Mouse (Mus musculus) testis, postnatal 10 days (tissue): Measurements from ENCODE around the gene Tlx3.

ENCODE experiments used
- DNase-seq: peaks from one replicate; pipeline ENCODE4 v3.0.0; 2021; ENCODE audit warnings: low spot score

Tlx3 gene

GRCm38 (mm10) chr11:33197133-33197514 is 6.3 kb downstream of the Tlx3 start:
- no peak for DNase-seq

DNA sequence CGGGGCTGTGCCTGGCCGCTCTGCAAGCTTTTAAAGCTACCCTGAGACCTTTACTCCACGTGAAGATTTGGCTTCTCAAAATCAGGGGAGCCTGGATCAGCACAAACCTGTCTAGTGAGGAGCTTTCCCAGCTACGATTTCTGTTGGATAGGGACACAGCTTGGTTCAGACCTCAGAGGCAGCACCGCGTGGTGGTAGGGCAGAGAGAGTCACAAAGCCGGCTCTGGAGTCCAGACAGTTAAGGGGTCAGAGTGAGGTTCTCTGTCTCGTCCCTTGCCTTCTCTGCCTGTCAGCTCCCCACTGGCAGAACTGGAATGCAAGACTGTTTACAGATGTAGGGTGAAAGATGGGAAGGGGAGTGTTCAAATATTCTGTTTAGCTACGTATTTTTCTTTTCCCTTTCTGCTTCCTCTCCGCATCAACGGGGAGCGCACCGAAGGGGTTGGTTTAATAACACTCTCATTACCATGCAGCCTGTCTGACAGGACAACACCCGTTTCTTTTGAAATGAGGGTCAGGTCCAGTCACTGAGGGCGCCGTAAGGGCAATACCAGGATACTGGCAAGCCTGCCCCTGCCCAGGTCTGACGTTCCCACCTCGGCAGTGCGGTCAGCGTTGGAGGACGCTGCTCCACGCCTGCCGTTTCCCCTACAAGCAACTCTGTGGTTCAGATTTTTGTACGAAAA is 6.8 kb downstream of the Tlx3 start:
- DNase-seq, result no peak

DNA sequence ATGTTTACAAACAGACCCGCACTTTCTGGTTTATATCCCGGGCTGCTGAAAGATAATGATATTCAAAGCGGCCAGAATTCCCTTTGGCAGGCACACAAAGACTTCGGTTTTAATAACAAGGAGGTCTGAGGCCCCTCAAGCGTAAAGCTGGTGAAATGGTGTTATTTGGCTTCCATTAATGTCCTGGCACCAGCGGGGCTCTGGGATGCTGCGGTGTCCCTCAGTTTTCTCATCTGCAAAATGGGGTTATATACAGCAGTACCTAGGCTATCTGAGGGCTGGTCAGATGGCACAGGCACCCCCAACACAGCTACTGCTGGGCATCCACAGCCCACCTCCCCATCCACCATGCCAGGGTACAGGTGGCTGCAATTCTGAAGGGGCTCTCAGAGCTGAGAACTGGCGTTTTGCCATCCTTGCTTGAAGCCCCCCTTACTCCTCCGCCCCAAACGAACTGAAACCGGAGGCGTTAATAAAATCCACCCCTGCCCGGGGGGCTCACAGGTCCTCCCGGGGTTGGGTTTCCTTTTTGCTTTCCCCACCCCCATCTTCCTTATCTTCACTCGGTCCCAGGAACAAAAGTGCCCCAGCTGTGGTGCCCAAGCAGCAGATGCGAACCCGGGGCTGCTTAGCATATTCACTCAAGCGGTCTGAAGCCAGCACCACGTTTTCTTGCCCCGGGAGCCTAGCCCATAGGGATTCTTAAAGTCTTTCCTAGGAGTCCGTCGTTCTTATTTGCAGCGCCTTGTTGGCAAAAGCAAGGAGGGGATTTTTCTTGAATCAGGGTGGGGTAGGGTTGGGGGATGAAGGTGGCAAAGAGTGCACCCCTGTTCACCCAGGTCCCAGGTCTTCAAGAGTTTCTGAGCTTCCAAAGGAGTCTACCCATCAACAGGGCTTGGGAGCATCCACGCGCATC is 7.6 kb downstream of the Tlx3 start:
- no peak for DNase-seq

- no peak for DNase-seq
These were observed 8.3 kb downstream of the Tlx3 start for GRCm38 (mm10) chr11:33195061-33195460.

DNA sequence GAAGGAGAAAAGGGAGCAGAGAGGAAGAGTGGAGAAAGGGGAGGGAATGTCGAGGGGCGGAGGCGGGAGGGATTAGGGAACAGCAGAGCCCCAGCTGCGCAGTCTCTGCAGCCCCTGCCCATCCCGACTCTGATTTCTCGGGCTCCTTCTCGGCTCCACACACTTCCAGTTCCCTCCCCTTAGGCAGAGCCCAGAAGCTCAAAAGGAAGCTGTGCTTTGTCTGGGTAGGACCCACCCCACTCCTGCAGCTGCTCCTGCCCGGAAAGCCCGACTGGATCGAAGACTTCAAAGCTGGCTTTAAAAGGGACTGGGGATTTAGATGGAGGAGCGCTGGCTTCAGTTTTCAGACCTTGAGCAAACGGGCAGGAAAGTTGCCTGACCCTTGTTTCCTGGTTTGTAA is 9.7 kb downstream of the Tlx3 start:
- no peak for DNase-seq

DNA sequence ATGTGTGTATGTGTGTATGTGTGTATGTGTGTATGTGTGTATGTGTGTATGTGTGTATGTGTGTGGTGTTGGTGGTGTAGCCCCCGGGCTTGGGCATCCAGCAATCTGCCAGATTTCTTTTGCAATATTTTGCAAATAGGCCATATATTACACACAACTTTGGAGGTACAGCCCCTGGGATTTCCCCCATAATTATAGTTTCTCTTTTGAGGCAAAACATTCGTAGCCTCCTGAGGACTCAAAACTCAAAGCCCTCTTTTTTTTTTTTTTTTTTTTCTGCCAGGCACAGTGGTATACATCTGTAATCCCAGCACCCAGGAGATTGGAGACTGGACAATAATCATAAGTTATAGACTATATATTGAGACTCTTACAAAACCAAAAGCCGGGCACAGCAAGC is 21.6 kb downstream of the Tlx3 start:
- no peak for DNase-seq

- DNase-seq, result no peak
These were observed 22.7 kb downstream of the Tlx3 start for GRCm38 (mm10) chr11:33180701-33181116.

DNA sequence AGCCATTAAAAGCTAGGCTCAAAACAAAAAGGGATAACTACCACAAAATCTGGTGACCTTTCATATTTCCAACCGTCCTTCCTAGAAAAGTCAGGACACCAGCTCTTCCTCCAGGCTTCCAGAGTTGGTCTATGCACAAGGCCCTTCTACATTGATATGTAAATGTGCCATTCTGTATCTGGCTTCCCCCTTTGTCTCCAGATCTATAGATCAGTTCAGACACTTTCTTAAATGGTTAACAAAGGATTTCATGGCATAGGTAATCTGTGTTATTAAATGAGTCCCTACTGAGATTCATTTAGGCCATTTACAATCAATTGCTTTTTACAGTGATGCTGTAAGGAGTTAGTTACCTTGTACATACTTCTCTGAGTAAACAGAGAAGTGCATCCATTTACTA is 23.6 kb downstream of the Tlx3 start:
- no peak for DNase-seq

DNA sequence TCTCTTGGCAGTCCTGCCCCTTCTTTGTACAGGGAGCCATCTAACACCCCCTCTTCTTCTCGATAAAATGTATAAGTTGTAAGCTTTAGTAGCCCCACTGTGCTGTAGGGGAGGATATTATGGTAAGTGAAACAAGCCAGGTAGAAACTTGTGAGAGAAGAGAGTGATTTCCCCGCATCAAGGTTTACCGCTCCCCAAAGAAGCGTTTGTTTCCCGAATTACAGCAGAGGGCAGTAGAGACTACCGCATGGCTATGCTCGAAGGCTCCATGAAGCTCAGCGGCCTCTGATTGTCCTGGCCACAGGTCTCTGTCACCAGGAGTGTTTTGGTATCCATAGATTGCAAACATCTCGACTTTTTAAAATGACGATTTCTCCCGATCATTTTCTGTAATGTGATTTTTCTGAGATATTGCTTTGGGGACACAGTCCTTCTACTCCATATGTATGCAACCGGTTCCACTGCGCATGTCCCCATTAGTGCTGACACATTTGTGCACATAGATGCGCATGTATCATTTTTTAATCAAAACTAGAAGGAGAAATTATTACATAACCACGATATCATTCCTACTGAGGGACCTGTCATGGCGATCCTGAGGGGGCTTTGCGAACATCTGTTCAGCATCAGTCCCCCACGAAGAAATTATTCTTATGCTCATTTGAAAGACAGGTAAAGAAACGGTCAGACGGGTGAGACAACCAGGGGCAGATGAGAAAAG is 26.7 kb downstream of the Tlx3 start:
- DNase-seq, result no peak

DNA sequence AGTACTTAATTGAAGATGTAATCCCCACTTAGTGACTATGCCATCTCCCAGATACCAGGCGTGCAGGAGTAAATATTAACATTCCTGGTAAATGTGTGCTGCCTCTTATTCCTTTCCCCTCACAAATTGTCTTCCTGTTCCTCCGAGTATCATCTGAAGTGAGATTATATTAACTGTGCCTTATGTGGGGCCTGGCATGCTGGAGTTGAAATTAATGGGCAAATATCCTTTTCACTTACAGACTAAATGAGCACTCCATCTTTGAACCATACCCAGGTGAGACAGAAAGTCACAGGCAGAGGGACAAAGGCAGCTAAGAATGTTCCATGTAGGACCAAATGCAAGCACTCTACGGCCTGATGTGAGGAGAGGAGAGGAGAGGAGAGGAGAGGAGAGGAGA is 27.6 kb downstream of the Tlx3 start:
- no peak for DNase-seq

DNA sequence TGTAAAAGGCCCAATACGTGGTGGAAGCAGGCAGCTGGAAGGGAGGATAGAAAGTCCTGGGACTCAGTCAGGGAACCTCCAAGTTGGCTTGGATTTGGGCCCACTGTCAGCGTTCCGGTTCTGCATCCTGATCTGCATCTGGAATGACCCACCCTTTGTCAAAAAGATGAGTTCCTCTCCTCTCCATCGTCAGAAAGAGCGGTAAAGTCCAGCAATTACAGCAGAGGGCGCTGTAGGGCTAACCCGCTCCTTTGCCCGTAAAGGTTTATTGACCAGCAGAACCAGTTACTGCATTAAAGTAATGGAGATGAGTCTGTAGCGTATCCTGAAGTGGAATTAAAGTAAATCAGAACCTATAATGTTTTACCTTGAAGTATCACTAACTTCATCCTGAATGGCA is 32.9 kb downstream of the Tlx3 start:
- peak; percentile 69 for DNase-seq

GRCm38 (mm10) chr11:33162998-33163506 is 40.3 kb downstream of the Tlx3 start, which contains the start of gene Npm1:
Npm1 (minus strand) TSS chr11:33163206.
- DNase-seq, result peak; percentile 99

GRCm38 (mm10) chr11:33162211-33162997 is 41.0 kb downstream of the Tlx3 start:
- DNase-seq, result peak; percentile 83

GRCm38 (mm10) chr11:33159741-33160140 is 43.6 kb downstream of the Tlx3 start:
- DNase-seq, result no peak

- no peak for DNase-seq
These were observed 45.8 kb downstream of the Tlx3 start for GRCm38 (mm10) chr11:33157453-33158196.

- DNase-seq, result no peak
These were observed 46.9 kb downstream of the Tlx3 start for GRCm38 (mm10) chr11:33156436-33157015.

DNA sequence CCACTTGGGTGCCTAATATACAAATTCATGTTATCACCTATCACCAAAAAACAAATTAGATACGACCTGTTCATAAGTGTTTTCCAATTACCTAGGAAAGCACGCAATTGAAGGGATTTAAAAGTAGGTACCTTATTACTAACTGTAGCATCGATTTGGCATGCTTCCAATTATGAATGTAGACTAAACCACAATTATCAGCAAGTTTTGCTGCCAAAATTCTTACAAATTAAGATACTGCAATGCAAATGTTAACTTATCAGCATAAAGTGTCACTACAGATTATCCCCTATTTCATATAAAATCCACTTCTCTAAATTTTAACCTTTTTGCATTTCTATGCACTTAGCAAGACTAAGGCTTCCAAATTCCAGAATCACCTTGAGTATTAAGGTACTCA is 48.9 kb downstream of the Tlx3 start:
- DNase-seq, result no peak

- no peak for DNase-seq
These were observed 50.4 kb downstream of the Tlx3 start for GRCm38 (mm10) chr11:33152997-33153396.

DNA sequence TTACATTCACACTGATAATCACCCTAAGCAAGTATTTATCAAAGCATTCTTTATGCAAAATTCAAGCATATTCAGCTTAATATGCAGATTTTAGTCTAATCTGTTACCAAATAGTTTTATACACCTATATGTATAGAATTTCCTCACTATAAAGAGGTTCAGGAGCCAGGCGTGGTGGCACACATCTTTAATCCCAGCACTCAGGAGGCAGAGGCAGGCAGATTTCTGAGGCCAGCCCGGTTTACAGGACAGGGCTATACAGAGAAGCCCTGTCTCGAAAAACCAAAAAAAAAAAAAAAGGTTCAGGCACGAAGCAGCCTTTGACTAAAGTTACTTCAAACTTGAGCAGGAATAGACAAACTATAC is 51.6 kb downstream of the Tlx3 start:
- DNase-seq, result peak; percentile 20

DNA sequence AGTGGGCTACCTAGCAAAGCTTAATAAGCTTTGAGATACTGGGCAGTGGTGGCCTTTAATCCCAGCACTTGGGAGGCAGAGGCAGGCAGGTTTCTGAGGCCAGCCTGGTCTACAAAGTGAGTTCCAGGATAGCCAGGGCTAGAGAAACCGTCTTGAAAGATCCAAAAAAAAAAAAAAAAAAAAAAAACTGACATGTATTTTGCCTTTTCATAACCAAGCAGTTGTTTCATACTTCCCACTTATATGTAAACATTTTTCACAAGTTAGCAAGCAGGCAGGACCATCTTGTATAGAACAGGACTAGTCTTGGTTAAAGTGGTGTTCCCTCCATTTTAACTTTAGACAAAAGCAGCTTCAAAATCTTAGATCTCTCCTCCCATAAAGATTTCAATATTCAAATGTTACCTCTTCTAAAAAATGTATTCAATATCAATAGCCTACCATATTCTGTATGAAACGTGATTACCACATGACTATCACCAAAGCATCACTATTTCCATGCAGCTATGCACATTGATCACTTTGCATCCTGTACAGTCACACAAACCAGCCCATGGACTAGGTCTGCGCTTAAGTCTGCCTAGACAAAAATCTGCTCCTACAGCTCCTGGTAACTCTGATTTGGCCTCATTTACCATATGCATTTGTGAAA is 52.1 kb downstream of the Tlx3 start:
- peak; percentile 20 for DNase-seq
